Mouse (Mus musculus) heart, embryonic 11.5 days (tissue): ENCODE data around the gene Fzd7. TPM values are rescaled to one million over a fixed set of nuclear protein-coding genes. Genes with fewer than 3 reads are reported as not detected.

Source experiments
- polyA plus RNA-seq: library from polyadenylated mRNA; unstranded; fragments of >200 nt; fragmentation: Nextera tagmentation; extraction: Ambion mirVana; gene quantifications from 2 replicates; pipeline ENCODE4 v1.2.1, GENCODE M21; 2014

Gene Fzd7
- polyA plus RNA-seq, 1 experiment from 2014 or later, result 6.0 TPM

Other genes with a start within 250 kb of the Fzd7 start
- 10.1 and 13.3 TPM in 2 replicates for gene Als2, start 245.2 kb upstream of the Fzd7 start, polyA plus RNA-seq
- gene Cdk15, start 225.5 kb upstream of the Fzd7 start, polyA plus RNA-seq, result 0.50 TPM in 1 of 2 replicates, not detected in the other
- gene Gm973, start 33.8 kb downstream of the Fzd7 start, polyA plus RNA-seq, result 0.17 TPM in 1 of 2 replicates, not detected in the other
- 288 and 300 TPM in 2 replicates for gene Sumo1, start 188.4 kb downstream of the Fzd7 start, polyA plus RNA-seq
- 184 and 190 TPM in 2 replicates for gene Nop58, start 202.5 kb downstream of the Fzd7 start, polyA plus RNA-seq